Mouse (Mus musculus) cortical plate, adult 2 months (tissue): Measurements from ENCODE around the gene Prr5. TPM values are rescaled to one million over a fixed set of nuclear protein-coding genes. Genes with fewer than 3 reads are reported as not detected.
"Not testable (repeated sequence)": the region's sequence is repeated elsewhere in the genome, so short reads cannot be mapped to it uniquely, and the experiment has no call there.

Source experiments
- H3K27ac ChIP-seq: fragments of 200-500 bp; 2 replicates; pipeline ENCODE4 v1.5.1; 2012; ENCODE audit warnings: low read length, control low read depth, inconsistent platforms; ENCODE audit not compliant: insufficient read depth
- H3K4me1 ChIP-seq: fragments of 200-500 bp; 2 replicates; pipeline ENCODE4 v1.6.1; 2011; ENCODE audit warnings: low read length; ENCODE audit not compliant: control insufficient read depth, insufficient read depth
- H3K4me3 ChIP-seq: fragments of 200-500 bp; 2 replicates; pipeline ENCODE4 v1.5.1; 2011; ENCODE audit warnings: mild to moderate bottlenecking, low read length, control low read depth; ENCODE audit not compliant: insufficient read depth
- CTCF ChIP-seq: fragments of 200-500 bp; IDR thresholded peaks from 2 replicates; pipeline ENCODE4 v1.5.1; 2011; ENCODE audit warnings: mild to moderate bottlenecking, control low read depth, low read length; ENCODE audit not compliant: insufficient read depth; ENCODE audit errors: extremely low read depth
- POLR2A ChIP-seq: fragments of 200-500 bp; IDR thresholded peaks from 2 replicates; pipeline ENCODE4 v1.6.1; 2011; ENCODE audit warnings: mild to moderate bottlenecking, low read length, control low read depth; ENCODE audit not compliant: insufficient read depth; ENCODE audit errors: extremely low read depth
- polyA plus RNA-seq: library from polyadenylated mRNA; depleted of rRNA; stranded (reverse); fragments of >200 nt; gene quantifications from 2 replicates; pipeline ENCODE4 v1.2.3, GENCODE M21; 2012

Prr5 gene
- polyA plus RNA-seq, 1 experiment = 10.1 TPM

DNA sequence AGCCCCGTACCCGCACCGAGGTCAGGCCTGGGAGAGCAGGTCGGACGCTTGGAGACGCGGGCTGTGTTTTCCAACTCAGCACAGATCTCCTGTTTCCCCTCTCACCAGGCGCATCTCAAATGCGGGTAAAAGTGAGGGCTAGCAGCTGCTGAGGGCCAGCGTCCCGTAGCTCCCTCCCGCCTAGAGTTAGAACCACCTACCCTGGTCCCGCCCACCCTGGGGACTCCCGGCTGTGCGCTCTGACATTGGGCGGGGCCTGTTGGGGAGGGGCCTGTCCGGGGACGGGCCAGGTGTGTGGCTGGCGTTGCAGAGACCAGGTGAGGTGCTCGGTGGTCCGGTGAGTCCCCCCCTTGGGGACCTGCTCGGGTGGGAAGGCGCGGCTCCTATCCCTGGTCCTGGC lies 50.4 kb downstream of the Prr5 start, which contains the start of gene Arhgap8:
Arhgap8 (plus strand) TSS at position 262 of the 400 bp plus-strand sequence.
- H3K4me3 ChIP-seq = peak within 1 kb of the TSS; percentile 13
- no peaks in the 10 kb centered on the region for H3K4me1 ChIP-seq
- TF ChIP-seq CTCF = no peak
- TF ChIP-seq POLR2A = no peak
- H3K27ac ChIP-seq = no peak within 1 kb of the TSS

DNA sequence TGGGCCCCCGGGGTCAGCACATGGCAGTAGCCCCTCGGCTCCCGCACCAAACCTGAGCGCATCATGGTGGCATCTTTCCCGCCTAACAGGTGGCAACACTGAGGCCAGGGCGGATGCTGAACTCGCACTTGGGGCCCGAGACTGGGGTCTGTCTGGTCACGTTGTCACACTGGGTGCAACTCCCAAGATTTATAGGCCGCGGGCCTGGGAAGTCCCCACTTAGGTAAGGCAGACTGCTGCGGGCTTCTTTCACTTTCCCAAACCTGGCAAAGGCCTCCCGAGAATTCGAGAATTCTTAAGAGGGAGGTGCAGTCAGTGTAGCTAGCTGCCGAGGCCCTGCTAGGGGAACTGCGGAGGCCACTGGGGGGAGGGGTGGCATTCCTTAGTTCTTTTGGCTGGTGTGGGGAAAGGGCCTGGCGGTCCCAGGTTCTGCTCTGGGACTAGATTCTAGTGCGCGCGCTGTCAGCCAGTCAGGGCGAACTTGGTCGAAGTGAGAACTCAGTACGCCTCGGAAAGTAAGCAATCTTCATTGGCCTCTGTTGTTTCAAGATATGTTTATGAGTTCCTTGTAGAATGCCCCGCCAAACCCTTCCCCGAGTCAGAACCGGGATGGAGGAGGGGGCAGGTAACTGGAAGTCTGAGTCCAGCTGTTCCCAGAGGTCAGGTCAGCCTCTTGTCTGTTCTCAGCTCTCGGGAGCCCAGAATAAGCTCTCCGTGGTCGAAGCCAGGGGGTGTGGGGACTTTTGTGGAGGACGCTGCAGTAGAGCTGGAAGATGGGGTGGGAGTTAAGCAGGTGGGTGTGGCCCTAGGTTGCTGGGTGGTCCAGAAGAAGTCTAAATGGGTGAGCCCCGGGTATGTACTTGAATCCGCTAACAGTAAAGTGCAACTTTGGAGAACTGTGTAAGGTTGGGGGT lies 51.1 kb downstream of the Prr5 start:
- Histone ChIP-seq H3K4me1 (no peaks in the 10 kb centered on the region), H3K4me3 (peak overlapping the region; percentile 13), H3K27ac (no peak overlapping the region)
- TF ChIP-seq POLR2A (no peak), CTCF (no peak)

DNA sequence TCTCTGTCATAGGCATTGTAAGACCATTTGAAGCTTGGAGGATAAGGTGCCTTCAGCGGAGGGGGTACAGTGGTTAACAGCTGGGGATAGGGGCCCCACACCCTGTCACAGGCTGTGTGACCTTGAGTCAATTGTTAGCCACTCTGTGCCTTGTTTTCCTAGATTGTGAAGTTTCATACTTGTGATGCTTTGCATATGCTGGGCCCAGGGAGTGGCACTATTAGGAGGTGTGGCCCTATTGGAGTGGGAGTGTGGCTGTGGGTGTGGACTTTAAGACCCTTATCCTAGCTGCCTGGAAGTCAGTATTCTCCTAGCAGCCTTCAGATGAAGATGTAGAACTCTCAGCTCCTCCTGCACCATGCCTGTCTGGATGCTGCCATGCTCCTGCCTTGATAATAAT lies 54.2 kb downstream of the Prr5 start:
- H3K4me3 ChIP-seq, H3K4me1 ChIP-seq, H3K27ac ChIP-seq: not testable (repeated sequence)

DNA sequence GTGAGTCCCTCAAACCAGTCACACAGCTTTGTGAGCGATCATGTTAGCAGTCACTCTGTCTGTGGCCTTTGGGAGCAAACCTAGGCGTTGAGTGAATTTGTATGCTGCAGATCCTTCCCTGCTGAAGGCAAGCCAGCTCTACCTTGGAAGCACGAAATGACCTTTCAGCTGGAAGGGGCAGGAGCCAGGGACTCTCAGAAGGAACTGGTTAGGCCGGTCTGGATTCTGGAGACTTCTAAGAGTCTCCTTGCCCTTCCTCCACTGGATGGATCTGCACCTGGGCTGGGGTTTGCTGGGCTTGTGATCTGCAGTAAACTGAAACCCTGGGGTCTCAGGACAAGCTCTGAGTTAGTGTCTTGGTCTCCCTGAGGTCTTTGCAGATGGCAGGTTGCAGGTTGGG lies 54.8 kb downstream of the Prr5 start:
- TF ChIP-seq CTCF (no peak), POLR2A (no peak)
- Histone ChIP-seq H3K4me3 (no peak overlapping the region), H3K27ac (no peak overlapping the region), H3K4me1 (no peaks in the 10 kb centered on the region)

DNA sequence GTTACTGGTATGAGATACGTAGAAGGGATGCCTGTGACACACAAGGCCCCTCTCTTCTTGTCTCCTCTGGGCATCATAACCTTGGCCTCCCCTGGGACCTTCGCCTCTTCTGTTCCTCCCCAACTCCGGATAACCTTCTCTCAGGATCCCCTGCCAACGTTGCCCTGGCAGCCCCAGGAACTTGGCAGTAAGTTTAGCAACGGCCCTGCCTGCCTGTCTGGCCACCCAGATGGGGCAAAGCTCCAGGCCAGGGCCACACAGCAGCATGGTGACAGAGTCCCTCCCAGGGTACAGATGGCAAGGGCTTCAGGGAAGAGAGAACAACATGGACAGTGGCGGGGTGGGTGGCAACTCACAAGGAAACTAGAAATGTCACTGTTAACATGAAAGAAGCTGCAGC lies 60.3 kb downstream of the Prr5 start:
- Histone ChIP-seq H3K27ac (no peak overlapping the region), H3K4me1 (no peaks in the 10 kb centered on the region; the same call in 1 of the 2 replicates), H3K4me3 (no peak overlapping the region)
- TF ChIP-seq CTCF (no peak), POLR2A (no peak)

DNA sequence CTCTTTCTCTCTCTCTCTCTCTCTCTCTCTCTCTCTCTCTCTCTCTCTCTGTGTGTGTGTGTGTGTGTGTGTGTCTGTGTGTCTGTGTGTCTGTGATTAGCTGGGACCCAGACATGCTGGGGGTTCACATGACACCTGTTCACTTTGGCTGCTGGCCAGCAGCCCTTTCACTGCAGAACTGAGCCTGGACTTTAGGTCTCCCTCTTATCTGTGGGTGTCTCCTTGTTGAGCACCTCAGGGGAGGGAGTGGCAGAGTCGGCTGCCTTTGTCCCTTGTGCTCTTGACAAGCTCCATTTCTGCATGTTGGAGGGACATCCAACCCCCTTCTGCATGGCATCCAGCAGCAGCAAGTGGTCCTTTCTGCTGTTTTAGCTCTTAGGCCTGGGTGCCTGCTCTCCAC lies 61.5 kb downstream of the Prr5 start:
- TF ChIP-seq POLR2A = no peak
- no peak for TF ChIP-seq CTCF

DNA sequence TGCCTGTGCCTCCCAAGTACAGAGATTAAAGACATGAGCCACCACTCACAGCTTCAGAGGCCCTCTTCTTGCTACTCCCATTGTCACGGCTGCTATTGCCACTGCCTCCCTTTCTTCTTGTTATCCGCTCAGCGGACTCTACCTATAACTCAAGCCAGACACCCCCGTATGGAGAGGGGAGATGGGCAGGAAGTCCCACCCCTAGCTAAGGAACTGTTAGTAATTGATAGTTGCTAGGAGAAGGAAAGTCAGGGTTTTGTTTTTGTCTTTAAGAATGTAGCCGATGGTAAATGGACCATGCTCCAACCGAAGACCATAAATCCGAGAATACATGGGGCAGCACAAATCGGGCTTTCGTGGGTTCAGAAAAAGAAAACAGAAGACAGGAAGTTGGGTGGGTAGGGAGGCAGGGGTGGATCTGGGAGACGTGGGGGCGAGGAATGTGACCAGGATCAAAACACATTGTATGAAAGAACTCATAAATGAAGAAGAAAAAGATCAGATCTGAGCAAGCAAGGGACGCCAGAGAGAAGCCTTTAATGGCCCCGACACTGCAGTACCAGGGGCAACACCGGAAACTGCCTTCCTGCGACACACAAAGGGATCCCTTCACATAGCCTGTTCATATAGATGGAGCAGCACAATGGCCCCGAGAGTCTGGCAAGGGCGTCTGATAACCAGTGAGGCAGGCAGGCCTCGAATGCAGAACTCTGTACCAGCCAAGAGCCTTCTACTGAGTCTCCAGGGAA lies 62.4 kb downstream of the Prr5 start:
- no peak overlapping the region for H3K27ac ChIP-seq
- H3K4me1 ChIP-seq = no peaks in the 10 kb centered on the region; the same call in 1 of the 2 replicates
- TF ChIP-seq CTCF (no peak), POLR2A (no peak)
- H3K4me3 ChIP-seq = no peak overlapping the region

More for the DNA sequence above, 61.5 kb downstream of the Prr5 start:
- no peak overlapping the region for H3K27ac ChIP-seq
- no peaks in the 10 kb centered on the region; the same call in 1 of the 2 replicates for H3K4me1 ChIP-seq
- H3K4me3 ChIP-seq = no peak overlapping the region

DNA sequence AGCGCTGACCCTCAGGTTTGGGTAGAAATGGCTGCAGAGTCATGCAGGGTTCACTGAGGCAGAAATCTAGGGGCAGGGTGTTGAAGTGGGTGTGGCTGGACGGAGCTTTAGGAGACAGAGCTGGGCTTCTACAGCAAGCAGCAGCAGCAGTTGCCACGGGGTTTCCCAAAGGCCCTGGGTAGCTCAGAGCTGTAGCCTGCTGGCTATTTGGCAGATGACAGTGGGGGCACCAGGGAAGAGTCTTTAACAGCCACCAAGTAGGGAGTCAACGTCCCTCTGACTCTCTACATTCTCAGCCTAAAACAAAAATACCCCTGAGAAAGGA lies 63.0 kb downstream of the Prr5 start:
- H3K27ac ChIP-seq = no peak overlapping the region
- H3K4me3 ChIP-seq = no peak overlapping the region
- H3K4me1 ChIP-seq = no peaks in the 10 kb centered on the region; the same call in 1 of the 2 replicates
- TF ChIP-seq POLR2A = no peak
- no peak for TF ChIP-seq CTCF

DNA sequence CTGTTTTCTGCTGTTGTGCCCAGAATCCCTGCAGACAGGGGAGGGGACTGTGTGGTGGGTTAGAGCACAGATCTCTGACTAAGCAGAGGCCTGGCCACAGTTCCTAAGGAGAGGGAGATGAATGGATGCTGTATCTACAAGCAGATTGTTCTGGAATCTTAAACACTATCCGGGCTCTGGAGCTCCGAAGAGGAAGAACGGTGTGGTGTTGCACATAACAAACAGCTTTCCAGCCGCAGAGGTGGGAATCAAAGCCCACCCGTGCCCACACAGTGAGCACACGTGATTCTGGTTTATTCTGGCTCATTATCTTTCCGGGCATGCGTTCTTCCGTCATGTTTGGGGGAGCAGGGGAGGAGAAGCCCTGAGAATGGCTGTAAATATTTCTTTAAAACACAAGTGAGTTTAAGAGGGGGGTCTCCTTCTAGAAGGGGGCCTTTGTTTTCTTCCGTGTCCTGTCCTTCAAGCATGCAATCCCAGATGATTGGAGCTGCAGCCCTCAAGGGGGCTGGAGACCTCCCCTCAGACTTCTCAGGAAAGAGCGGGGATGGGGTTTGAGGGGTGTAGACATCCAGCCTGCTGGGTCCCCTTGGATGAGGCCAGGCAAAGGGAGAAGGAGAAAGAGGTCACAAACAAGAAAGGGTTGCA lies 67.0 kb downstream of the Prr5 start:
- no peak overlapping the region for H3K4me3 ChIP-seq
- TF ChIP-seq CTCF (no peak), POLR2A (no peak)
- H3K27ac ChIP-seq = no peak overlapping the region
- no peaks in the 10 kb centered on the region for H3K4me1 ChIP-seq

DNA sequence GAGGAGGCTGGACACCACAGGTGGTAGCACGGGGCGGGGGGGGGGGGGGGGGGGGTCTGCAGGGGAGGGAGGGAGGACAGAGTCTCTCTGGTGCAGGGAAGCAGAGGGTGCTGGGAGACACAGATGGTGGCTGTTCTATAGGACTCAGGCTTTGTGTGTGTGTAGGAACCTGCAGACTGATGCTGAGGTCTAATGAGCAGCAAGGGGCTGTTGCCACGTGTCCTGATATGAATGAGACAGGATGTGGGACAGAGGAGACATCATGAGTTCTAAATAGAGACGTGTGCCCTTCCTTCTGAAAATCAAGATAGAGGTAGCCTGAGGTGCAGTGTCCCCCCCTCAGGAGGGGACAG lies 67.5 kb downstream of the Prr5 start:
- H3K27ac ChIP-seq = no peak overlapping the region
- no peak for TF ChIP-seq POLR2A
- no peak for TF ChIP-seq CTCF
- H3K4me1 ChIP-seq = no peaks in the 10 kb centered on the region
- no peak overlapping the region for H3K4me3 ChIP-seq
